Mouse (Mus musculus) sigmoid colon, adult 10 weeks (tissue): ENCODE data around the gene Ubap2l. TPM values are rescaled to one million over a fixed set of nuclear protein-coding genes. Genes with fewer than 3 reads are reported as not detected.

ENCODE experiments used
- polyA plus RNA-seq: library from polyadenylated mRNA; stranded (reverse); fragments of 350-450 nt; fragmentation: Illumina TruSeq; extraction: RNeasy Lipid Tissue Mini Kit (QIAGEN cat#74804); gene quantifications from one replicate; pipeline ENCODE4 v1.2.3, GENCODE M21; 2014; ENCODE audit warnings: low read depth, low replicate concordance

Ubap2l gene
- 106 TPM for polyA plus RNA-seq

GRCm38 (mm10) chr3:90052351-90053241 lies at the start of gene Ubap2l:
Gene Ubap2l (minus strand): TSS chr3:90052628.

DNA sequence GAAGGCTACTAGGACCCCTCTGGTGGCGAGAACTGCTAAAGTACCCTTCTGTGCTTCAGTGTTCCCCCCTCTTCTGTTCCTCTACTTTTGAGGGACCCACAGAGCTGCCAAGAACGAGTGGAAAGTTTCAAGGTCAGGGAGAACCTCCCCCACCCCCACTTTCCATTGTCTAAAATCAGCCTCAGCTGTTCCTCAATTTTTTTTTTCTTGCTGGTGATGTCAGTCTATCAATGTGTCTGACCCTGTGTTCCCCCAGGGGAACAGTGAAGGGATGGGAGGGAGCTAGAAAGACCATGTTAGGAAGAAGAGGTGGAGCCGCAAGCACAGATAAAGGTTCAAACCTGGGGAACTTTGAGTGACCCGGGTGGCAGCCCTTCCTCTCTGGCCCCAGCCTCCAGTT lies 19.9 kb upstream of the Ubap2l start, which contains the start of gene Tpm3:
Gene Tpm3 (plus strand): TSS at position 356 of the 400 bp plus-strand sequence.

DNA sequence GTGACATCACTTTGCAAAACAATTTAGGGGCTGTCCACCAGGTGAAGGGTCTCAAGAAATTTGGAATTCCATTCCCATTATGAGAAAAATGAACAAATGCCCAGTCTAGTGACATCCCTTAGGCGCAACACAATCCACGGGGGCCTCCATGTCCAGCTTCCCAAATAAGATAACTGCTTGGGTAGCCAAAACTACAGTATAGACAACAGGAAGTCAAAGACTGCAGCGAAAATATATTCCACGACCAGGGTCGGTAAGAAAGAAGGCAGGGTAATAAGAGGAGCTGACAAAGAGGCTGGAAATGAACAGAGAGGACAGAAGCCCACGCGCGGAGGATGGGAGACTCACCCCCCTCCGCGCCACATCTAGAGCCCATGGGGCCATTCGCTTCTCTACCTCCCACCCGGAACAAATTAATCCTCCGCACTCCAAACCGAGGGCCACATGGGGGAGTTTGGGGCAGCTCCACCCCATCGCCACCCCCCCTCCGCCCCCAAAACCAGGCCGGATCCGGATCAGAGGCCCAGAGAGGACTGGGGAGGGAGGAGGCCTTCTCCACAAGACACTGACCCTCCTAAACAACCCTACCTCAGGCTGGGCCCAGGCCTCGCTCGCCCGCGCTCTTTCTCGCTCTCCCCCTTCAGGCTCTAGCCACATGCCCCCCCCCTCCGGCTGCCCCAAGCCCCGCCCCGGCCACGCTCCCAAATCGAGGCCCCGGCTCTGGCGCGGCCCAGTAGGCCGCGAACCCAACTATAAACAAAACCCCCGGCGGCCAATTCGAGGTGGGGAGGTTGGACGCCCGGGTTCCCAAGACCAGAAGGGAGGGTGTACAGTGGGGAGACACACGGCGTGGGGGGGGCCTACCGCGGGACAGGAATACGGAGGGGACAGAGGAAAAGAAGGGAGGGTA lies 732 bp downstream of the Ubap2l start, which contains the start of gene 4933434E20Rik:
Gene 4933434E20Rik (plus strand): TSS at position 196 of the 910 bp plus-strand sequence.

GRCm38 (mm10) chr3:89998612-89999054 lies 53.8 kb downstream of the Ubap2l start, which contains the start of gene Hax1:
Gene Hax1 (minus strand): TSS chr3:89998780.

DNA sequence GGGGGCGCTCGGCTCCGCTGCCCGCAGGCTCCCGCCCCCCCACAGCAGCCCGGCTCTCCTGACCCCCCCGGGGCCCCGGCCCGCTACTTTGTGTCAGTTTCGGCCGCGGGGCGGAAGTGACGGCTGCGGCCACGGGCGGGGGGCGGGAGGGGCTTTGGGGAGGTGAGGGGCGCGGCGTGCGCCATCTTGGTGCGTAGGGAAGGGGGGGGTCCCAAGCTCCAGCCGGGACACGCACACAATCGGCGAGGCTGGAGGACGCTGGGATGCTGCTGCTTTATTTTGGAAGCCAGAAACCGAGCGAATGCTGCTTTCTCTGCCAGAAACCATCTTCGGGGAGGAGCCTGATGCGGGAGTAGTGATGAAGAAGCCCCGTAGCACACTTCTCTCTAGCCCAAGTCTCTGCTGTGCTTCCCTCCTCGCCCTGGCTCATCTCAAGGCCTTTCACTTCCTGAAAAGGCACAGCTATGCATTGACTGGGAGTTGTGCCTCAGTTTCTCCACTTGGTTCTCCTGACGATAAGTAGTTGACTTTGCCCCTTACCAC lies 89.1 kb downstream of the Ubap2l start, which contains the start of gene Atp8b2:
Gene Atp8b2 (minus strand): TSS at position 288 of the 543 bp plus-strand sequence.

Other genes starting within 250 kb of the Ubap2l start
- gene She, start 221.3 kb downstream of the Ubap2l start, polyA plus RNA-seq = 3.7 TPM
- 4.9 TPM for gene Il6ra, start 139.4 kb downstream of the Ubap2l start, polyA plus RNA-seq
- 8.8 TPM for gene Atp8b2, start 89.1 kb downstream of the Ubap2l start, polyA plus RNA-seq
- gene Hax1, start 53.8 kb downstream of the Ubap2l start, polyA plus RNA-seq = 34.5 TPM
- gene 4933434E20Rik, start 992 bp downstream of the Ubap2l start, polyA plus RNA-seq = 88.3 TPM
- gene Tpm3, start 20.0 kb upstream of the Ubap2l start, polyA plus RNA-seq = 286 TPM
- gene Nup210l, start 51.5 kb upstream of the Ubap2l start, polyA plus RNA-seq = 0.57 TPM
- gene Rps27, start 161.0 kb upstream of the Ubap2l start, polyA plus RNA-seq = 2,039 TPM
- 6.8 TPM for gene Rab13, start 161.1 kb upstream of the Ubap2l start, polyA plus RNA-seq
- 130 TPM for gene Jtb, start 179.0 kb upstream of the Ubap2l start, polyA plus RNA-seq
- gene Creb3l4, start 190.9 kb upstream of the Ubap2l start, polyA plus RNA-seq = 22.6 TPM
- 97.3 TPM for gene Slc39a1, start 195.5 kb upstream of the Ubap2l start, polyA plus RNA-seq
- gene Crtc2, start 201.5 kb upstream of the Ubap2l start, polyA plus RNA-seq = 19.9 TPM
- 1.1 TPM for gene Dennd4b, start 212.6 kb upstream of the Ubap2l start, polyA plus RNA-seq
- gene Gatad2b, start 240.6 kb upstream of the Ubap2l start, polyA plus RNA-seq = 45.0 TPM